Mouse (Mus musculus) gastrocnemius, postnatal 14 days (tissue): Measurements from ENCODE around the gene Adora1. TPM values are rescaled to one million over a fixed set of nuclear protein-coding genes. Genes with fewer than 3 reads are reported as not detected.
A peak's percentile ranks its signal among the peaks of the same experiment; 100 is the strongest.
"Not testable (repeated sequence)": the region's sequence is repeated elsewhere in the genome, so short reads cannot be mapped to it uniquely, and the experiment has no call there.

Experiments
- DNase-seq: peaks from one replicate; pipeline ENCODE4 v3.0.0; 2021; ENCODE audit warnings: mixed read lengths
- intact Hi-C: fragments of 180-260 bp; cut with DNase I; formaldehyde crosslinking; loops from one replicate; pipeline ENCODE4 v1.15.1; 2025; ENCODE audit warnings: low total_unique reads
- long read RNA-seq, 2 experiments: library from polyadenylated mRNA; stranded (forward); transcript quantifications; one replicate each; pipeline ENCODE4 v2.0.0; 2021
- total RNA-seq, 2 experiments: library from RNA; stranded (reverse); gene quantifications; 2 replicates each; pipeline ENCODE4 v1.2.3; 2021

Gene Adora1
- total RNA-seq: under 1 TPM; 0.58 to 0.78 TPM
- long read RNA-seq, experiment 1: 0 reads
- long read RNA-seq, experiment 2: 0 reads

DNA sequence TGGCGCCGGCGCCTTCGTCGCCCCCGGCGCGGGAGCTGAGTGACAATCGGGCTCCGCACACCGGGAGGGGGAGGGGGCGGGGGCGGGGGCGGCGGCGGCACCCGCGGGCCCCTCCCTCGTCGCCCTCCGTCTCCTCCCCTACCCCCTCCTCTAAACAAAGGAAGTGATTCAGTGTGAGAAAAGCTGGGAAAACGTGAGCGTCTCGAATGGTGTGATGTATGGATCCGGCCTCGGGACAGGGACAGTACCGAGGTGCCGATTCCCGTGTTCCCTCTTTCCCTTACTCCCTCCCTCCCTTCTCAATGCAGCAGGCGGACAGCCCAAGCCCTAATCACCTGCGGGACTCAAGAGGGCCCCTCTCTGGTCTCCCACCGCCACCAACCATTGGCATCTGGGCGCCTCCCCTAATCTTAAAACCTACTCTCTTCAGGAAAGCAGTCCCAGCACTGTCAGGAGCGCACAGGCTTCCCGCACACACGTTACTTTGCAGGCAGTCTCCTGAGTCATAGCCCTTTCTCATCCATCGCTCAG, at the start of gene Adora1:
Gene Adora1 (minus strand): TSS at position 41 of the 531 bp plus-strand sequence.
- intact Hi-C loops: loop anchor here (5.0 kb wide), 1 partner anchor 33 kb away; no protein-coding TSS in a partner anchor
- DNase-seq: no peak

DNA sequence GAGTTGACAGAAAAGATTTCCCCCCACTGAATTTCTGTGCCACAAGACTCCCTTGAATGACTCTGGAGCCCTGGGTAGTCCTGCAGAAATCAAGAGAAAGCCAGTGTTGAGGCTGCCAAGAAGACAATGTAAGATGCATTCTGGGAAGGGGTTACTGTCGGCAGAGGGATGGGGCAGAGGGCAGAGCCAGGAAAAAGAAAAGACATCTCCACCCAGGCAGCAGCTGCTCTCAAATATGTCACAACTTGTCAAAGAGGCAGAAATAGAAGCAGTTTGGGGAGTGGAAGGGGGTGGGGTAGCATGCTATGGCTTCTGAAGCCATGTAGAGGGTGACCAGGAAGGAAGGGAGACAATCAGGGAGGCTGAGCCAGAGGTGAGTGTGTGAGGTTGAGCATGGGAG, 47.9 kb upstream of the Adora1 start:
- intact Hi-C loops: no loop called here
- DNase-seq: no peak

DNA sequence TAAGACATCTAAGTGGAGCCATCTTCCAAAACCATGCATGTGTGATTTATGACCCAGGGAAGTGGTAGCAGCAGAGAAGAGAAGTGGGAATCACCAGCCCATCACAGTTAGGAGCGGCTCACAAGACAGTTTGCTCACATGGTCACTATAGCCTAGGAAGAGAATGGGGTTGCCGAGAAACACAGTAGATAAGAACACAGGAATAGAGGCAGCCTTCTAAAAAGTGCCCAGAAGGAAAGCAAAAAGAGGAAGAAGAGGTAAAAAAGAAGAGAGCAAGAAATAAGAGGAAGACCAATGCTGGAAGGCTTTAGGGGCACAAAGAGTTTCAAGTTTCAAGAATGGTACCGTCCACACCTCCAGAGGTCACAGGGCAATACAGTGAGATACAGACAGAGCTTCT, 47.1 kb upstream of the Adora1 start:
- intact Hi-C loops: no loop called here
- DNase-seq: no peak

DNA sequence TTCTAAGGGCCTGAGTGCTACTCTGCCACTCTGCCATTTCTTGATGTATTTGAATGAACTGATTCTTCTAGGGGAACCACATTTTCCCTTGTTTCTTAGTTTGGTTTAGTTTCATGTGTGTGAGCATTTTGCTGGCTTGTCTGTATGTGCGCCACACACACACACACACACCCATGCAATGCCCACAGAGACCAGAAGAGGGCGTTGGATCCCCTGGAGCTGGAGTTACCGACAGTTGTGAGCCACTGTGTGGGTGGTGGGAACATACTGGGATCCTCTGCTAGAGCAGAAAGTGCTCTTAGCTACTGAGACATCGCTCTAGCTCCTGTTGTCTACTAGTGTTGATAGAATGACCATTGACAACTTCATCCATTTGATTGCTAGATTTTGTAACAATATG, 46.3 kb upstream of the Adora1 start:
- intact Hi-C loops: no loop called here
- DNase-seq: no peak

DNA sequence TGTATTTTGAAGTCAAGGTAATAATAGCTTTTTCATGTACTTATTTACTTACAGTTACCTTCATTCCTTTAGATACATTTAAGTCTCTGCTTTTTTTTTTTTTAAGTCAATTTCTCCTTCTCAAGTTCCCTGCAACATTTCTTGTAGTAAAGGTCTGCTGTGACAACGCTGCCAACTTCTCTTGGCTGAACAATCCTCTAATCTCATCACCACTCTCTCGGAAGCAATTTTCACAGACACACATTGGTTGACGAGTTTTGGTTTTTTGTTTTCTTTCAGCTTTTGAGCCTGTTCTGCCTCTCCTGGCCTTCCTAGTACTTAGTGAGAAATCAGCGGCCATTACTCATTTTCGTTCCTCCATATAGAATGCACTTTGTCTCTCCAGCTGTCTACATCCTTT, 44.9 kb upstream of the Adora1 start:
- intact Hi-C loops: no loop called here
- no peak for DNase-seq

DNA sequence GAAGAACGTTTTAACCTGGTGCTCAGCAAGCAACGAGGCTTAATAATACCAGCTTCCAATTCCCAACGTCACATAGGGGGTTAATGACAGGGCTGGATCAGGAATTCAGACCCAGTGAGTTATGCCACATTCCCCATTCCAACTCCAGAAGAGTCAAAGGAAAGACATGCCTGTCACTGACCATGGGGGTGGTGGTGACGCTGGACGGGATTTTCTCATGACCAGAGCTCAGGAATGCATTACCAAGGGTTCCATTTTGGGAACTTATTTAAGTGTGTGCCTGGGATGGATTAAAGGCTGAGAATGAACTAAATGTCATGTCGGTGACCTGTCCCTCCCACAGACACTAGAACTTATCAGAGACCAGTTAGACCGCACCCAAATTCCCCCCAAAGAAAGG, 41.6 kb upstream of the Adora1 start:
- intact Hi-C loops: no loop called here
- no peak for DNase-seq

DNA sequence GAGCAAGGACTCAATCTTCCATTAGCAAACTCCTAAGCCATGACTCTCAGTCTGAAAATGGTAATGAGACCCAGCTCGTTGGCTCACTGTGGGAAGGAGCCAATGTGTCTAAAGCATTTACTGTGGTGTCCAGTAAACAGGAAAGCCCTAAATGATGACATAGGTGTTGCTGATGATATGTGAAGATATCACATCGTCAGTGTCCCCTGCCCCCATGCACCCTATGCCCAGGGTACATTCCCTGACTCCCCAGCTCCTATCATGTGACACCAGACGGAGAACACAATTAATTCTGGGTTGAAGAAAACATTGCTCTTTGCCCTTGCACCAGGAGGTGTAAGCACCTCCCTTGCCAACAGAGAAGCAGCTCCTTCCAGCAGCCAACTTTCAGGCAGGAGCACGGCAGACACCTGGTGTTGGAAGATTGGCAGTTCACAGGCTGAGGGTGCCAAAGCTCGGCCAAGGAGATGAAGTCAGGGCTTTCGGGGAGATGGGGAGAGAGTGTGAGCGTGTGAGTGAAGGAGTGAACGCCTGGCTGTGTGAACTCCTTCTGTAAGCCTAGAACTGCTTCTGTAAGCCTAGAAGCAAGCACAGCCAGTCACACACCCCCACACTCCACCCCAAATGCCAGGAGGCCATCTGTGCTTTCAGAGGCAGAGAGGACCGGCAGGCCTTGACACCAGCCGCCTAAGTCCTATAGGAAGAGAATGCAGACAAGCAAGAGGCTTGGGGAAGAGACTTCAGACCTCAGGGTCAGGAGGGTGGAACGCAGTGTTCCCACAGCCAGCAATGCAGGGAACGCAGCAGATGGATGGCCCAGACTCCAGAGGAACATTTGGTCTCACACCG, 40.6 kb upstream of the Adora1 start:
- intact Hi-C loops: no loop called here
- no peak for DNase-seq

DNA sequence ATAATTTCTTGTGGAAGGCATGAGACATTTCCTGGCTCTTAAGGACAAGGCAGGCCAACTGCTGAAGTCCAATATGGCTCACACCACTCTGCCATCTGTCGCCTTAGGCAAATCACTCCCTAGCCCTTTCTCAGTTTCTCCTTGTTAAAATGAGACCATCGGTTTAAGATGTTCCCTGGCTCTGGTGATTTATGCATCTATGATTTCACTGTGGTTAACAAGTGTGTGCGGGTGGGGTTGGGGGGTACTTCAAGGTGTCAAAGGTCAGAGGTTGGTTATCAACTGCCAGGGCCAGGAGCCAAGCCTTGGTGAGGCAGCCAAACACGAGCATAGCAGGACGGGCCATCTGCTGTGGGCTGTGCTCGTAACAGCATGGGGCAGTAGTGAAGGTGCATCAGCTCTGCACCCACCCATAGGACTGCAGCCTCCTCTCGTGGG, 39.3 kb upstream of the Adora1 start:
- intact Hi-C loops: no loop called here
- no peak for DNase-seq

GRCm38 (mm10) chr1:134273493-134274395, 38.5 kb upstream of the Adora1 start:
- no peak for DNase-seq
- intact Hi-C loops: no loop called here

- intact Hi-C loops: no loop called here
- no peak for DNase-seq
Measured at GRCm38 (mm10) chr1:134272754-134273250, 37.6 kb upstream of the Adora1 start.

DNA sequence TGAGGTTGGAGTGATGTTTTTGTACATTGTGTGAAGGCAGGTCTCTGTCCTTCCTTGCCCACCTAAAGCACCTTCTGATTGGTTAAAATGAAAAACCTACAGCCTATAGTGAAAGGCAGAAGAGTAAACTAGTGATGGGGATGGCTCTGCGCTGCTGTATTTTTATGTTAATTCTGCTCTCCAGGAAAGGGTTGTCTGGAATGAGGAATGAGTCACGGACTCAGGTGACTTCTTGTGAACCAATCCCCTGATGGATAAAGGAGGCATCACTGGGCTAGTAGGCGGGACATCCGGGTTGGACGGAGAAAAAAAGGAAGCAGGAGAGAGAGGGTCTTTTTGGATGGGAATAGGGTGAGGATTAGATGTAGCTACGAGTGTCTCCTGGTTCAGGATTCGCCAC, 34.8 kb upstream of the Adora1 start:
- no peak for DNase-seq
- intact Hi-C loops: no loop called here

GRCm38 (mm10) chr1:134265797-134266196, 30.6 kb upstream of the Adora1 start:
- intact Hi-C loops: no loop called here
- DNase-seq: no peak

GRCm38 (mm10) chr1:134264341-134264740, 29.1 kb upstream of the Adora1 start:
- intact Hi-C loops: no loop called here
- no peak for DNase-seq

DNA sequence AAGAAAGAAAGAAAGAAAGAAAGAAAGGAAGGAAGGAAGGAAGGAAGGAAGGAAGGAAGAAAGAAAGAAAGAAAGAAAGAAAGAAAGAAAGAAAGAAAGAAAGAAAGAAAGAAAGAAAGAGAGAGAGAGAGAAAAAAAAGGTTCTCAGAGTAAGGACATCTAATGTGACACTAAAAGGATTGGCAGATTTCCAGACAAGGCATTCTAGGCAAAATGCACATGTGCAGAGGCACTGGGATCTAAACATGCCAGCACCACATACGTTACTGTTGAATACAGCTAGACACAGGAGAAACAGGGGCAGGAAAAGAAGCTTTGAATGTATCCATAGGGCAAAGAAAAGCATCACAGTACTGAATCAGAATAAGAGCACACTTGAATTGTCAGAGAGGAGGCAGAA, 14.4 kb upstream of the Adora1 start:
- intact Hi-C loops, DNase-seq: not testable (repeated sequence)

DNA sequence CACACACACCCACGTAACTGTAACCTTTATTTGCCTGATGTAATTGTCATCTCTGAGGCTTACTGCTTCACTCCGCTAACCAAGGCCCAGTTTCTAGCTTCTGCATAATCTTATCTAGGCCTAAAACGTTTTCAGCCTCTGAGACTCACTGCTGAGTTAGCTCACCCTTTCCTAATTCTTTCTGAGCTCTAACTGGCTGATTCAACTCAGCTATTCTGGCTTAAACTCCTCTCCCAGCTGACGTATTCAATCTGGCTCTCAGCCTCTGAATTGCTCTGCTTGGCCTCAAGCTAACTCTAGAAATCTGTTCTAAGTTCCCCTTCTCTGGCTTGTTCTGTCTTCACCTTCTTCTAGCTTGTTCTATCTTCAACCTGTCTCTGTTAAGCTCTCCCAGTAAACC, 11.4 kb upstream of the Adora1 start:
- DNase-seq: no peak
- intact Hi-C loops: no loop called here

DNA sequence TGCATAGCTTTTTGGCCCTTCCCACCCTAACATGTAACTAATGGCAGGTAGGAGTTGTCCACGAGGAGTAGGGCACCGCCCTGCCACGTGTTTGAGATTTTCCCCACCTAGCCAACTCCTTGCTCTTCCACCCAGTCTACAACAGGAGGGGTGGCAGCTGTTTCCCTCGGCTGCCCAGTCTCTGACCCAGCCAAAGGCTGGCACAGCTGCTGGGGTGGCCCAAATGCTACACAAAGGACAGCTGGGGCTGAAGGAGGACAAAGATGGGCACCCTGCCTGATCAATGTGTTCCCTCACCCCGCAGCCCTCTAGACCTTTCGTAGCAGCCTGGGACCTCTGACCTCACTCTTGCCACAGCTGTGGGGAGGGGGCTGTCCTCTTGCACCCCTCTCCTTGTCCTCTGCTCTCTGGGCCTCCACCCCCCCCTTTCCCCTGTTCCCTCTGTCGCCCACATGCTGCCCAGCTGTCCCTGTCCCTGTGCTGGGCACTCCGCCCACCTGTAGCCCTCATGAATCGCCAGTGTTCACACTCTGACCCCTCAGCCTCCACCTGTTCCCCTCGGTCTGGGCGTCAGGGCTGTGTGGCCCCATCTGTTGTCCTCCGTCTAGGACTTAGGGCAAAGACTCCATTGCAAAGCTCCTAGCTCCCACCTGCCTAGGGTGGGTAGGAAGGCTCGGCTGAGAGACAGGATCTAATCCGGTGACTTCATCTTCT, 9.9 kb upstream of the Adora1 start:
- intact Hi-C loops: no loop called here
- peak; percentile 72 for DNase-seq

DNA sequence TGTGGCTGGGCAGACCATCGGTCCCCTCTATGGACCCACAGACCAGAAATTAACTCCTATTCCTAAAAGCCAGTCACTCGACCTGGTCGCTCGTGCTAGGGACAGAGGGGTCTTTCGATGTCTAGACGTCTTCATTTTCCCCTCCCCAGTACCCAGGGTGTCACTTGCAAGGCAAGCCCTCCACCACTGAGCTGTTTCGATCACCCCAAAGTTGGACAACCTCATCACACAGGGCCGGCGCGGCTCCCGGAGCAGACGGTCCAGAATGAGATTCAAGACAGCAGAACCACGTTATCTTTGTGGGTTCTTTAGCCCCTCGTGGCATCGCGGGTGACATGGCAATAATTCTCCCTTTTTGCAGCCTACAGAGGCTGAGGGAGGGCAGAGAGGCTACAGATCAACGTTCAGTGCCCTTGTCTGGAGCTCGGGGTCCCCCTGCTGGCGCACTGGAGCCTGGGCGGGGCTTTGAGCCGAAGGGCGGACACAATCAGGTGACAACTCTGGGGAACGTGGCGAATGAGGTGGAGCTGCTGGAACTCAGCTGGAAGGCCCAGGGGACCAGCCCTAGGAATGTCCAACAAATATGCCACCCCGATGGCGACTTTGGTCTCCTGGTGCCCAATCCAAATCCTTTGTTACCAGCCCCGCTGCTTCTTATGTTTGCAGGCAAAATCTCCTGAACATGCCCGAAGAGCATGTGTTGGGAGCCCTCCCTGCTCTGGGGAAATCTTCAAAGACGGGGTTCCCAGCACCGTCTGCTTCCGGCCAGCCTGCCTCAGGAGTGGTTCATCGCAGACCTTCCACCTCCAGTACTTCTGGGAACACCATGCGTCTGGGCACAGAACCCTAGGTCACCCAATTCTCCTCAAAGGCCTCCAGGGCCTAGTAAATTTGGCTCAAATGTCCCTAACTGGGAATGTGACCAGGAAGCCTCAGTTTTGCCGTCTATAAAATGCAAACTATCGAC, 9.0 kb upstream of the Adora1 start:
- peak; percentile 93 for DNase-seq
- intact Hi-C loops: loop anchor here (5.0 kb wide), 2 partner anchors 78 to 92 kb away; no protein-coding TSS in a partner anchor

DNA sequence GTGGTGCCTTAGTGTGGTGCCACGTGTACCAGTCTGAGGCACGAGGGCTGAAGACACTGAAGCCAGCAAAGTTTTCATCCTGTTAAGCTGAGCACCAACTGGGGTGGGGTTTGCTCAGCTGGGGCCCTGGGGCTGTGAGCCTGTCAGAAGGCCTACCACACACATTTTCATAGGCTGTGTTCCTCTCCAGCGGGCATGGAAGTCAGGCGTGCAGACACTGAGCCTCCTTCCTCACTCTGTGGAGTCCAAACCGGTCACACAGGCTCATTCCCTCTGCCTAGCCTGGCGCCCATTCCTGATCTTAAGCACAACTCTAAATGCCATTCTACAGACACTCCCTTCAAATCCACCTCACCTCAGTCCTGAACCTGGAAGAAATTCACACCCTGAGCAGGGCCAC, 8.3 kb upstream of the Adora1 start:
- no peak for DNase-seq
- intact Hi-C loops: loop anchor here (5.0 kb wide), 2 partner anchors 79 to 91 kb away; no protein-coding TSS in a partner anchor
